In genomic region chr3:35899109-35899508, GRCm38 (mm10) we compare ENCODE assay signal across 16 mouse cellular contexts.
"Had no signal": no experiment of that assay in that cellular context is flagged by ENCODE, and none has a peak within 500 bp of the region (broad histone marks: within the 10 kb centered on the region; RNA-seq: fewer than 3 reads in every experiment).

No protein-coding gene starts in this region.

- H3K27me3 ChIP-seq: neural tube, embryonic 13.5 days; neural tube, embryonic 15.5 days; stomach, embryonic 15.5 days had no signal

- H3K9me3 ChIP-seq: neural tube, embryonic 13.5 days; neural tube, embryonic 15.5 days; stomach, embryonic 15.5 days had no signal

- H3K27ac ChIP-seq: neural tube, embryonic 13.5 days; neural tube, embryonic 15.5 days; stomach, embryonic 15.5 days; stomach, postnatal 0 days had no signal

- DNase-seq: retina, postnatal 1 day; right cerebral cortex, adult 18-20 months; right cerebral cortex, postnatal 14 days; right cerebral cortex, postnatal 25 days; right cerebral cortex, postnatal 4 days; spleen, adult 18-20 months; thymus, adult 18-20 months; thymus, adult 2 months; thymus, postnatal 14 days; thymus, postnatal 25 days; thymus, postnatal 36 days; thymus, postnatal 4 days had no signal

- H3K4me1 ChIP-seq: neural tube, embryonic 13.5 days; neural tube, embryonic 15.5 days; stomach, embryonic 15.5 days had no signal

- H3K4me2 ChIP-seq: neural tube, embryonic 13.5 days; neural tube, embryonic 15.5 days; stomach, embryonic 15.5 days had no signal

- H3K4me3 ChIP-seq: neural tube, embryonic 13.5 days; neural tube, embryonic 15.5 days; stomach, embryonic 15.5 days had no signal

- H3K9ac ChIP-seq: neural tube, embryonic 13.5 days; neural tube, embryonic 15.5 days; stomach, embryonic 15.5 days had no signal
